Mouse (Mus musculus) mouse embryonic stem cell (cell line): Measurements from ENCODE around the gene Adra1b.

ENCODE experiments used
- in situ Hi-C, 2 experiments: fragments of 300-500 bp; cut with MboI; formaldehyde crosslinking; loops; 1 replicate in 1 of 2; 3 replicates in 1 of 2; pipeline ENCODE4 v1.14.3; 2019 to 2020; ENCODE audit warnings: low sequenced_read_pairs in 2 of 2, low pct_unique_long_range_greater_than_20kb in 1 of 2, mixed read lengths in 1 of 2; ENCODE audit not compliant: unreplicated experiment in 1 of 2

Gene Adra1b

DNA sequence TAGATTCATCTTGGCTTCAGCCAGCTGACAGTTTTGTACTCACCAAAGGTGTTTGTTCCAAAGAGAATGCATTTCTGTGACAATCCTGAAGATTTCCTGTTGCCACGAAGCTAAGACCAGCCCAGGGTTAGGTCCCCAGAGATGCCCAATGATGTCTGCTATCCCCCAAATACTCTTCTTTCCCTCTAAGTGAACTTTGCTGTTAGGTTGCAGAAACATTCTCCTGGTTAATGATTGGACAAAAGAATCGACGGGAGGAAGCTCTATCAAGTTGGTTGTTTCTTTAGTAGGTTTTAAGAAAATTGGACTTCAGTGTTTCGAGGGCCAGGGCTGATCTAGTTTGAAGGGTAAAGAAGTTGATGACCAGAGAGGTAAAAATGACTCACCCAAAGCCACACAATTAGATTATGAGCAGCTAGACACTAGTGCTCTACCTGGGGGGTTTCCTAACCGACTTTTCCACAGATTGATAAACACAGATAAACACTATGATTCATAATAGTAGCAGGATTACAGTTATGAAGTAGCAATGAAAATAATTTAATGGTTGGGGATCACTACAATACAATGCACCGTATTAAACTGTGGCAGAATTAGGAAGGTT lies at the start of gene Adra1b:
Adra1b (minus strand) TSS at position 160 of the 604 bp plus-strand sequence.
- in situ Hi-C loops, result no loop called here

- in situ Hi-C loops, result no loop called here
Observed at GRCm38 (mm10) chr11:43950274-43950673, 49.3 kb upstream of the Adra1b start.

DNA sequence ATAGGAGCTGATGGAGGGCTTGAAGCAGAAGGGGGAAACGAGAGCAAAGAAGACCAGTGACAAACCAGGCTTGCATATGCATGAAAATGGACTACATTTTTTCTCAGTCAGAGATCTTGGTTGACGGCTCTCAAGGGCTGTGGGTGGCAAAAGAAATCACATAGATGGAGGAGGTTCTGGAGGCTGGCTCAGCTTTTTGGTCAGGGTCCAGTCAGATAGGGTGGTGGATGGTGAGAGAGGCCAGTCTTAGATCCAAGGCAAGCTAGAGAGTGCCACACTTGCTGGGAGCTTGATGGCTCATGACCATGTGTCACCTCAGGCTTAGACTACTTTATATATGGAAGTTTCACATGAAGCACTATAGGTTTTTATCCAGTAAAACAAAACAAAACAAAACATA lies 42.8 kb upstream of the Adra1b start:
- in situ Hi-C loops, result no loop called here

- in situ Hi-C loops, result no loop called here
Observed at GRCm38 (mm10) chr11:43943167-43943566, 42.2 kb upstream of the Adra1b start.

DNA sequence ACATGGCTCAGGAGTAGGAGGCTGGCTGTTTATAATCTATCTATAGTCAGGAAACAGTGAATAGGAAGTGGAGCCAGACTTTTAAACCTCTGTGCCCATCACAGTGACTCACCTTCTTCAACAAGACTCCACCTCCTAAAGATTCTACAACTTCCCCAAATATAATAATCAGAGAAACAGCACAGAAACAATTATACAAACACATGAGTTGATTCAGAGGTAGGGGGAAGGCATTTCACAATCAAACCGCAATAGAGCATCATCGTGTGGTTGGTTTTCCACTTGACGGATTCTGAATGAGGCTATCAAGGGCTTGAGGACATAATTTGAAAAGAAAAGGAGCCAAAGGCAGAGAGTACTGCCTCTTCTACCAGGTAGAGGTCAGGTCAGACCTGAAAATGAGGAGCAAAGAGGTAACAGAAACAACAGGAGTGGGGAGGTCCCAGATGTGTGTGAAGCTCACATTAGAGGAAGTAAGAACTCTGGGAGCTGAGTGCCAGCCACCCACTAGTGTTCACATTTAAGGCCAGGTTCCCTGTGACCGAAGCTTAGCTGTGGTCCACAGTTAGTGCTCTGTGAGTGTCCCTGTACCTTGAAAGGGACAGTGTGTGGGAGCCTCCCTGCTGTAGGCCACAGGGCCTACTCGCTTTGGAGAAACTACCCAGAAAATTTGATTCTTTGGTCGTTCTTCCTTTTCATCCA lies 39.6 kb upstream of the Adra1b start:
- in situ Hi-C loops, result no loop called here

DNA sequence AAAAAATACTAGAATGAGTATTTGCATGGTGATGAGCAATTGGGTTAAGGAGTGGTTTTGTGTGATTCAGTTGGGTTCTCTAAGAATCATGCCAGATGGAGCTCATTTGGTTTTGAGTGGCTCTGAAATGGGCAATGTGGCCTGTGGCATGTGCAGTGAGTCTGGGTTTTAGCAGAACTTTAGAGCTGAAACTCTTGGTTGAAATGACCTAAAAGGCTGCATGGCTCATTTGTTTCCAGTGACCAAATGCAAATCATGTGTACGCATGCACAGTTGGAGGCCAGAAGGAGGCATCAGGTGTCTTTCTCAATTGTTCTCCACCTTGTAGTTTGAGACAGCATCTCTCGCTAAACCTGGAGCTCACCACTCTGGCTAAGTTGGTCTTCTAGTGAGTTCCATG lies 35.0 kb upstream of the Adra1b start:
- in situ Hi-C loops, result no loop called here

DNA sequence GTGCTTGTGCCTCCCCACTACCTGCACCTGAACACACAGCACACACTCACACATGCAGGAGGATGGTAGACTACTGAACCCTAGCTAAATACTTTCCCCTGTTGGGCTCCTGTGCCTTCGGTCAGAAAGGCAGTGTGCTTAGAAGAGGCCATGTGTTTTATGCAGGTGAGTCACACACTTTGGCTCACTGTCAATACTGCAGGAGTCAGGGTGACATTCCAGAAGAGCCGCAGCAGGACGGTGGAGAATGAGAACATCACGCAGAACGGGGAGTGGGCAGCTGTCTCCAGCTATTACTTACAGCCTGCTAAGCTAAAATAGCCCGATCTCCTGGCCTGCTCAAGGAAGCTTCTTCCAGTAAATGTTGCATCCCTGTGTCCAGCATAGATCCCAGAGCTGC lies 32.5 kb upstream of the Adra1b start:
- in situ Hi-C loops, result no loop called here

DNA sequence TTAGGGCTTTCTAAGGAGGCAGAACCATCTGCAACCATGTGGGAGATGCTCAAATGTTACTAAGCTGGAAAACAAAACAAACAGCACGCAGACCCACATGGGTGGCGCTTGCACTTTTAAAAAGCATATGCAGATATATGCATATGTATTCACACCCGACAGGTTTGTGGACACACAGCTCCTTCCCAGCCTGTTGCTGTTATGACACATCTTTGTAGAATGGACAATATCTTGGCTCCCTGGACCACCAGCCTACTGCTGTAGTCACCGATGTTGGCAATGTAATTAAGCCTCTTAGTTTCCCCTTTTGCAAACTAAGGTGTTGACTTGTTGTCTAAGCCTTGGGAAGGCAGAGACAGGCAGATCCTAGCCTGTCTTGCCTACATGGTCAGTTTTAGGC lies 32.0 kb upstream of the Adra1b start:
- in situ Hi-C loops, result no loop called here

DNA sequence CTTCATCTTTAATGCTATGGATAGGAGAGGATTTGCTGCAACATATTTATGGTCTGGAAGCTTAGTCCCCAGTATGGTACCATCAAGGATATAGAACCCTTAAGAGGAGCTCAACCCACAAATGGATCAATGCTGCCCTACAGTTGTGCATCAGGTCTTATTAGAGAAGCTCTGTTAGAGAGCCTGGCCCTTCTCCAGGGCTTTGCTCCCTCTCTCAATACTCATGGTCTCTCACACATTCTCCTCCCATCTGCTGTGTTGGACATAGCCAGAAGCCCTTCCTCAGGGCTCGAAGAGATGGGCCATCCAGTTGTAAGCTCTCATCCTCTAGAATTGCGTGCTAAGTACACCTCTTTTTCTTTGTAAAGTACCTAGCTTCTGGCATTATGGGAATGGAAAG lies 29.2 kb upstream of the Adra1b start:
- in situ Hi-C loops, result no loop called here

DNA sequence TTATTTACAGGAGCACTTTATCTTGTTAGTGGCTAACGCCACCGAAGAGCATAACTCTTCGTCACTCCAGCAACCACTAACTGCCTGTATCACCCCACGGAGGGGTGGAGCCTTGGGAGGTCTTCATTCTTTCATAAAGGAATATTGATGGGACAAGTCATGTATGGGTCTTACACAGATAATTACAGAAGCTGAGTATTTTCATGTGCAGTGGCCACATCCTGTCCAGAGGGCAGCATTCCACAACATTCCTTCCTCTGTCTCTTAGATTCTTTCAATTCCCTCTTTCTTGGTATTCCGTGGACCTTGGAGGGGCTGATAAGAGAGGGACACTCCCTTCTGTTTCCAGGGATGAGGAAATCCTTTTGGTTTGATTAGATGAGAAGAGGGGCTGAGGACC lies 28.7 kb upstream of the Adra1b start:
- in situ Hi-C loops, result no loop called here

DNA sequence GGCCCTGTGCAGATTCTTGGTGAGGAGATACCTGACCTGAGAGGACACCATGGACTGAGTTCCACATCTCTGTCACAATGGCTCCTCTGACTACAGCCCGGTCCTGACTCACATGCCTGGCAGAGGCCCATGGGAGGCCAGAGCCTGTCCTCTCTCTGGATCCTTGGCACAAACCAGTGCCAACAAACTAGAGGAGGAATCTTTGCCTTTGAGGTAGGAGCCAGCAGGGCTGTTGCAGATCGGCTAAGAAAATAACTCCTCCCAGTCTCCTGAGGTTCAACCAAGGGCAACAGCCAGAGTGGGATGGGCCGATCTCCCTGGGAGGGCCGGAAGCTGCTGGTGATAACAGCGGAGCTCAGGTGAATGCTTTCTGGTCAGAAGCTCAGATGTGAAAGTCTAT lies 28.2 kb upstream of the Adra1b start:
- in situ Hi-C loops, result no loop called here

DNA sequence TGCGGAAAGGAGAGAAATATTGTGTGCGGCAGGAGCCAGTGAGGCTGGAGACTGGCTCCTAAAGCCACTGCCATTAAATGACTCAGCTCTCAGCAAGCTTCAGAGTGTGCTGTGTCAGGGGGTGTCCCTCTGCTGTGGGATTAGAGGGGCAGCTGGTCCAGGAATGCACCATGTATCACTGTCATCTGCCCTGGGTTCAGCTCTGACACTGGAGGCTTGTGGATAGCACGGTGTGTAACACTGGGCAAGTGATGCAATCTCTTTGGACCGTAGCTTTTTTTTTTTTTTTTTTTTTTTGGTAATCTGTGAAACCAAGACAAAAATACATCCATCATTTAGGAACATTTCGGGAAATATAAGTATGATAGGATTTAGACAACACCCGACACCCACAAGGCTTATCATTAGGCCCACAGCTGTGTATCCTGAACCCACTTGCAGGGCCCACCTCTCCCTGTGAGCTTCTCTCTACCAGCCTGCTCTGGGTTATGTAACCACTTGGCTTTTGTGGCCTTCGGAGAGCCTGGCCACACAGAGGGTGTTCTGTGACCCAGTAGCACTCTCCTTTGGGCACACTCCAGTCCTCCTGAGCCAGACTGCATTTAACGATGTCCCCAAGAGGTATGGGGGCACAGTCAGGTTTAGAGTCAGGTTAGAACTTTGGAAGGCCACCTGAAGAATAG lies 26.3 kb upstream of the Adra1b start:
- in situ Hi-C loops, result no loop called here

- in situ Hi-C loops, result no loop called here
Observed at GRCm38 (mm10) chr11:43926163-43926562, 25.2 kb upstream of the Adra1b start.

- in situ Hi-C loops, result no loop called here
Observed at GRCm38 (mm10) chr11:43925584-43925983, 24.6 kb upstream of the Adra1b start.

DNA sequence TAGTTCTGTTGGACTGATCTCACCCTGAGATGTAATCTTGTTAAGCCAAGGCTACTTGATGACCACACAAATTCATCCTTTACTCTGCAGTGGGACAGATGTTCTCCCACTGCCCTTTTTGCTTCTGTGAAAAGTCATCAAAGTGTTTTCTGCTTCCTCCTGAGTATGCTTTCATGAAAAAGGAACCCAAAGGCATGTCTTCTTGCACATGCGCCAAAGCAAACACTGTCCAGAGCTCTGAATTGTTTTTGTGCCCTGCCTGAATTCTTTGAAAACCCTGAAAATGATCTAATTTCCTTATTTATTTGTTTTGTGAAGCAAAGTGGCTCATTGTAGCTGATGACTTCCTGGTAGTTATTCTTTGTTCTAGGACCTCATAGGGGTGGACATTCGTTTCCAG lies 20.7 kb upstream of the Adra1b start:
- in situ Hi-C loops, result no loop called here

DNA sequence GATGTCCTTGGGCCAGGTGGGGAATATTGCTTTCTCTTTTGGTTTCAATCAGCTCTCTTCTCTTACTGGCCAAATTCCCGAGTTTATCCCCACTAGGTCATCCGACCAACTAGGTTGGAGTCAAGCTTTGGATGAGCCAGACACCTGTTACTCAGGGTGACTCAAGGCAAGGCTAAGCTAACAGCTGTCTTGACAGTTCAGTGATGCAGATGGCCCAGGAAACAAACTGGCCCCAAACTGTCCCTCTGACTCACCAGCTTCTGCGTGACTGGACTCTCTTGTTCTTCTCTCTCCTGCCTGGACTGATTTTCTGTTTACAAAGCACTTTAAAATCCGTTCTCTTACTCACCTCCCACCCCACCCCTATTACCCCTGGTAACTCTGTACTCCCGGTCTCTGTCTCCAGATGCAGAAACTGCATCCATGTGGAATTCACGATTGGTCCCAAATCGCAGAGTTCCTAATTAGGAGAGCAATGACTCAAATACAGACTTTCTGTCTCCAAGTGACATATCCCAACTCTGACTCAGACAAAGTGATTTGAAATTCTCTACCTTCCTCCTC lies 18.6 kb upstream of the Adra1b start:
- in situ Hi-C loops, result no loop called here

- in situ Hi-C loops, result no loop called here
Observed at GRCm38 (mm10) chr11:43914552-43915447, 13.8 kb upstream of the Adra1b start.

DNA sequence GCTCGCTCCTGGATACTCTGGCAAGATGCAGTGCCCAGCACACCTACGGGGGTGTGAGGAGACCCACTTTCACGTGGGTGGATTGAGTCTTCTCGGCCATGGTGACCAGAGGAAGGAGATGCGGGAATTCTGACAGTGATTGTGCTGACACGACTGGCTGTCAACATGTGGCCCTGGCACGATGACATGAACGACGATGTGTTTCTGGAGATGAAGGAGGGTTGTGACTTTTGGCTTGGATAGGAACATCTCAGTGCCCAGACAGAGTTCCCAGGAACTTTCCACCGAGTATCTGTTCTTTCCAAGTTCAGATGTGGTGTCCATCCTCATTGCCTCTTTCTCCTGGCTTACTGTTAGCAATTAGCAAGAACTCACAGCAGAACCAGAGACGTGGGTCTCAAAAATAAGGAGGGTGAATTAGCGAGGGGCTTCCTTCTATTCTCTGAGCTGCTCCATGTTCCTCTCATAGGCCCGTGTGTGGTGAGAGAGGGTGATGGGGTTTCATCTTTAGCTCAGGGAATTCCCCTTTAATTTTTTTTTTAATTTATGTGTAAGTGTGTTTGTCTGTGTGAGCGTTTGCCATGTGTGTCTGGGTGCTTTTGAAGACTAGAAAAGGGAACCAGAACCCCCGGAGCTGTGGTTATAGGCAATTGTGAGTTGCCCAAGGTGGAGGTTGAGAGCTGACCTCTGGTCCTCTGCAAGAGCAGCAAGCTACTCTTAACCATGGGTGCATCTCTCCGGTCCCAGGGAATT lies 11.3 kb upstream of the Adra1b start:
- in situ Hi-C loops, result no loop called here
